Mouse (Mus musculus): ENCODE results near the gene Cfi. TPM values are rescaled to one million over a fixed set of nuclear protein-coding genes. Genes with fewer than 3 reads are reported as not detected.

The Cfi gene
- total and polyA plus RNA-seq, 3 experiments: 0.07 to 2.7 TPM; not detected in 1

- DNase-seq: no peak
These were observed 41.6 kb downstream of the Cfi start for GRCm38 (mm10) chr3:129877327-129877726.

GRCm38 (mm10) chr3:129878405-129879021 is 42.8 kb downstream of the Cfi start, which contains the start of gene Pla2g12a:
TSS of gene Pla2g12a (plus strand) at chr3:129878606.
- peak; percentile 95 for DNase-seq

- DNase-seq: peak; percentile 76
These were observed 43.6 kb downstream of the Cfi start for GRCm38 (mm10) chr3:129879131-129879757.

- no peak for DNase-seq
These were observed 44.2 kb downstream of the Cfi start for GRCm38 (mm10) chr3:129879913-129880312.

GRCm38 (mm10) chr3:129880925-129881593 is 45.4 kb downstream of the Cfi start:
- DNase-seq: no peak

GRCm38 (mm10) chr3:129885577-129885976 is 49.9 kb downstream of the Cfi start:
- DNase-seq: no peak

- DNase-seq: no peak
These were observed 50.7 kb downstream of the Cfi start for GRCm38 (mm10) chr3:129886430-129886829.

- DNase-seq: no peak
These were observed 52.3 kb downstream of the Cfi start for GRCm38 (mm10) chr3:129887779-129888517.

- no peak for DNase-seq
These were observed 56.3 kb downstream of the Cfi start for GRCm38 (mm10) chr3:129892003-129892402.

GRCm38 (mm10) chr3:129893143-129893542 is 57.5 kb downstream of the Cfi start:
- no peak for DNase-seq

GRCm38 (mm10) chr3:129896591-129896990 is 60.9 kb downstream of the Cfi start:
- DNase-seq: no peak

- no peak for DNase-seq
These were observed 63.2 kb downstream of the Cfi start for GRCm38 (mm10) chr3:129898886-129899285.

- DNase-seq: peak; percentile 94
These were observed 65.7 kb downstream of the Cfi start, which contains the start of gene Casp6 for GRCm38 (mm10) chr3:129901271-129901809. TSS of gene Casp6 (plus strand) at chr3:129901425.

- no peak for DNase-seq
These were observed 67.7 kb downstream of the Cfi start for GRCm38 (mm10) chr3:129903369-129903768.

- DNase-seq: no peak
These were observed 68.2 kb downstream of the Cfi start for GRCm38 (mm10) chr3:129903866-129904265.

- DNase-seq: peak; percentile 43
These were observed 68.9 kb downstream of the Cfi start for GRCm38 (mm10) chr3:129904381-129905132.

- no peak for DNase-seq
These were observed 76.3 kb downstream of the Cfi start for GRCm38 (mm10) chr3:129912025-129912424.

GRCm38 (mm10) chr3:129913241-129913640 is 77.6 kb downstream of the Cfi start:
- DNase-seq: no peak

- DNase-seq: peak; percentile 41
These were observed 81.7 kb downstream of the Cfi start for GRCm38 (mm10) chr3:129917424-129917823.

- peak; percentile 59 for DNase-seq
These were observed 82.8 kb downstream of the Cfi start for GRCm38 (mm10) chr3:129918434-129918833.

GRCm38 (mm10) chr3:129923581-129923980 is 87.9 kb downstream of the Cfi start:
- no peak for DNase-seq

Data from adrenal gland, adult 2 months (tissue).